Mouse (Mus musculus) lung, embryonic 14.5 days (tissue): Measurements from ENCODE around the gene Olfr522. TPM values are rescaled to one million over a fixed set of nuclear protein-coding genes. Genes with fewer than 3 reads are reported as not detected.

Source experiments
- ATAC-seq: fragments of 200-750 bp; cut with Nextera tagmentation; 2 replicates; pipeline ENCODE4 v1.8.0; 2017; ENCODE audit warnings: mild to moderate bottlenecking, moderate TSS enrichment, moderate library complexity; ENCODE audit not compliant: insufficient read depth
- DNase-seq: peaks from one replicate; pipeline ENCODE4 v3.0.0-alpha.2; 2015
- H3K27ac ChIP-seq: fragments of 300-500 bp; sonication (generic); 2 replicates; pipeline ENCODE4 v1.5.1; 2014; ENCODE audit warnings: low read depth, mild to moderate bottlenecking, moderate library complexity
- H3K27me3 ChIP-seq: fragments of 300-500 bp; sonication (generic); 2 replicates; pipeline ENCODE4 v1.6.1; 2014; ENCODE audit warnings: low read length, control low read depth; ENCODE audit not compliant: insufficient read depth
- H3K36me3 ChIP-seq: fragments of 300-500 bp; sonication (generic); 2 replicates; pipeline ENCODE4 v1.6.1; 2014; ENCODE audit warnings: control low read depth; ENCODE audit not compliant: insufficient read depth
- H3K4me1 ChIP-seq: fragments of 300-500 bp; sonication (generic); 2 replicates; pipeline ENCODE4 v1.6.1; 2014; ENCODE audit warnings: antibody characterized with exemption, control low read depth; ENCODE audit not compliant: insufficient read depth
- H3K4me2 ChIP-seq: fragments of 300-500 bp; sonication (generic); 2 replicates; pipeline ENCODE4 v1.6.1; 2014; ENCODE audit warnings: mild to moderate bottlenecking
- H3K4me3 ChIP-seq: fragments of 300-500 bp; sonication (generic); 2 replicates; pipeline ENCODE4 v1.5.1; 2014; ENCODE audit warnings: low read depth, low read length
- H3K9ac ChIP-seq: fragments of 300-500 bp; sonication (generic); 2 replicates; pipeline ENCODE4 v1.6.1; 2014
- H3K9me3 ChIP-seq: fragments of 300-500 bp; sonication (generic); 2 replicates; pipeline ENCODE4 v1.6.1; 2016; ENCODE audit warnings: low read depth, low read length, control low read depth
- CTCF ChIP-seq: IDR thresholded peaks from 2 replicates; pipeline ENCODE4 v1.5.1; 2016; ENCODE audit warnings: antibody characterized with exemption, low read depth
- WGBS: fragments of 180-500 bp; shearing (Covaris S2); extraction: QIAGEN DNeasy Blood & Tissue Kit; methylation state at CpG from one replicate; pipeline ENCODE4 v1.1.7; 2014; 5-methylcytosine and 5-hydroxymethylcytosine counted together
- polyA plus RNA-seq: library from polyadenylated mRNA; unstranded; fragments of >200 nt; fragmentation: Nextera tagmentation; extraction: Ambion mirVana; gene quantifications from 2 replicates; pipeline ENCODE4 v1.2.1, GENCODE M21; 2014

Gene Olfr522
- polyA plus RNA-seq, 1 experiment from 2014 or later: not detected

DNA sequence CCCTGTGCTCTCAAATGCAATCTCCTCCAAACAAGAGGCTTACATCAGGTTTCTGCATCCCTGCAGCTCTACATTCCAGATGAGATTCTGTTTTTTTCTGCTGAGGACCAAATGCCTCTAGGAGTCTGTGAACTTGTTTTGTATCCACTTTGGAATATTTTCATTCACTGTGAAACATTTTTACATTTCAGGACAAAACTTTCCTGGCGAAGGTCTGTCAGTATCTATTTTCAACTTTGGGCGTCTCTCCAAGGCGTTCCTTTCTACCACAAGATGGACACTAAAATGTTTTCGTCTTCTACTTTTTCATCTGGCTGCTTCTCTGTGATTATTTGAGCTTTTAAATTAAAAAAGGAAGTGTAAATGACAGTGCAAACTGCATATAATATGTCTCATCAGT is 29.5 kb upstream of the Olfr522 start:
- Histone ChIP-seq H3K27me3 (no peaks in the 10 kb centered on the region), H3K36me3 (no peaks in the 10 kb centered on the region), H3K4me2 (no peak overlapping the region), H3K4me1 (no peaks in the 10 kb centered on the region), H3K4me3 (no peak overlapping the region), H3K27ac (no peak overlapping the region), H3K9ac (no peak overlapping the region), H3K9me3 (no peaks in the 10 kb centered on the region)
- ATAC-seq (no peak), DNase-seq (no peak)
- WGBS: 74% methylated on average over 4 of the region's 4 CpGs
- no peak for TF ChIP-seq CTCF

DNA sequence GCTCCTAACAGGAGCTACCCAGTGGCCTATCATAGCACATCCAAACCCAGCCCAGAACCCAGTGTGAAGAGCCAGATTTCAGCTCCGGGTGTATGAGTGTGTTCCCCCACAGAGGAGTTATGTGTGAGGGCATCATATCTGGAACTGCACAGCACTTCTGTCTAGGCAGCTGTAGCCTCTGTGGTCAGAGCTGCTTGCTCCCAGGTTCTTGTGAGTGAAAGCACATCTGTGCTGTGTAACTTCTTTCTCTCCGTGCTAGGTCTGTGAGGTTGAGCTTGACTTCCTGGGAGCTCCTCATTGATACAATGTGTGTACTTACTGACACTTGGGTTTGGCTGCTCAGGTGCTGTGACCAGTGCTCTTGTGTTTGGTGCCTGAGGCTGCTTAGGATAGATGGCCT is 28.3 kb upstream of the Olfr522 start:
- no peaks in the 10 kb centered on the region for H3K4me1 ChIP-seq
- H3K4me2 ChIP-seq: no peak overlapping the region
- H3K4me3 ChIP-seq: no peak overlapping the region
- no peaks in the 10 kb centered on the region for H3K36me3 ChIP-seq
- no peak for TF ChIP-seq CTCF
- no peaks in the 10 kb centered on the region for H3K9me3 ChIP-seq
- DNase-seq: no peak
- H3K27me3 ChIP-seq: no peaks in the 10 kb centered on the region
- H3K9ac ChIP-seq: no peak overlapping the region
- H3K27ac ChIP-seq: no peak overlapping the region
- 79% methylated on average over 2 of the region's 2 CpGs for WGBS
- no peak for ATAC-seq

DNA sequence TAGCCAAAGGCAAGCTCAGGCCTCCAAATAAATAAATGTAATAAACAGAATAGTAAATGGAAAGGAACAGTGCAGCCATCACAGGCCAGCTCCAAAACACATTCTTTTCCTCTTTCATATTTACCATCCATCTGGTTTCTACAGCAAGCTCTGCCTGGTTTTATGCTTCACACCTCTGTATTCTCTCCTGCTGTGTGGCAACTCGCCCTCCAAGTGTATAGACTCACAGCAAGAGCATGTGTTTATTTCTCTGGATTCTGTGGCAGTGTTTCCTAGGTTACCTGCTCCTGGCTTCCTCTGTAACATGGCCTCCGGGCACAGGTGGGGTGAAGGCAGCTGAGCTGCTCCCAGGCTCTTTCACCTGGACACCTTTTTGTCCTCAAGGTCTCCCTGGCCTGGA is 27.9 kb upstream of the Olfr522 start:
- Histone ChIP-seq H3K9ac (no peak overlapping the region), H3K4me2 (no peak overlapping the region), H3K4me3 (no peak overlapping the region), H3K27ac (no peak overlapping the region), H3K36me3 (no peaks in the 10 kb centered on the region), H3K4me1 (no peaks in the 10 kb centered on the region), H3K9me3 (no peaks in the 10 kb centered on the region), H3K27me3 (no peaks in the 10 kb centered on the region)
- WGBS: 46% methylated on average over 2 of the region's 2 CpGs
- no peak for TF ChIP-seq CTCF
- ATAC-seq (no peak), DNase-seq (no peak)

DNA sequence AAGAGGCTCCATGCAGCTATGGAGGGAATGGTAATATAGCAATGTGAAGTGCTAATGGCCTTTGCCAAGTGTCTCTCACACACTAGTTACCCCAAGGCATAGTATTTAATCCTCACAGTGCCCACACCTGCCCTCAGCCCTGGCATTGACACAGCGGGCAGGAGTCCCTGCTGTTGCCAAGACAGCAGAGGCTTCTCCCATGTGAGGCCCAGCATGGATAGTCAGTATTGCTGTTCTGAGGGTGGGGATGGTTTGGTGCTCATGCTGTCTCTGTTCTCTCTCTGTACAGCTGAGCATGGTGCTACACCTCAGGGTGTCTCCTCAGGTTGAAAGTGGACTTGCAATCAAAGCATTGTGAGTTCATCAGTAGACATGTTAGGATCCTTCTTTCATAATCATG is 25.9 kb upstream of the Olfr522 start:
- no peak overlapping the region for H3K27ac ChIP-seq
- DNase-seq: no peak
- no peak overlapping the region for H3K4me3 ChIP-seq
- H3K36me3 ChIP-seq: no peaks in the 10 kb centered on the region
- H3K9ac ChIP-seq: no peak overlapping the region
- H3K9me3 ChIP-seq: no peaks in the 10 kb centered on the region
- H3K4me1 ChIP-seq: no peaks in the 10 kb centered on the region
- no peak for ATAC-seq
- no peak for TF ChIP-seq CTCF
- WGBS: 82% methylated on average over 1 of the region's 1 CpGs
- H3K27me3 ChIP-seq: no peaks in the 10 kb centered on the region
- H3K4me2 ChIP-seq: no peak overlapping the region

DNA sequence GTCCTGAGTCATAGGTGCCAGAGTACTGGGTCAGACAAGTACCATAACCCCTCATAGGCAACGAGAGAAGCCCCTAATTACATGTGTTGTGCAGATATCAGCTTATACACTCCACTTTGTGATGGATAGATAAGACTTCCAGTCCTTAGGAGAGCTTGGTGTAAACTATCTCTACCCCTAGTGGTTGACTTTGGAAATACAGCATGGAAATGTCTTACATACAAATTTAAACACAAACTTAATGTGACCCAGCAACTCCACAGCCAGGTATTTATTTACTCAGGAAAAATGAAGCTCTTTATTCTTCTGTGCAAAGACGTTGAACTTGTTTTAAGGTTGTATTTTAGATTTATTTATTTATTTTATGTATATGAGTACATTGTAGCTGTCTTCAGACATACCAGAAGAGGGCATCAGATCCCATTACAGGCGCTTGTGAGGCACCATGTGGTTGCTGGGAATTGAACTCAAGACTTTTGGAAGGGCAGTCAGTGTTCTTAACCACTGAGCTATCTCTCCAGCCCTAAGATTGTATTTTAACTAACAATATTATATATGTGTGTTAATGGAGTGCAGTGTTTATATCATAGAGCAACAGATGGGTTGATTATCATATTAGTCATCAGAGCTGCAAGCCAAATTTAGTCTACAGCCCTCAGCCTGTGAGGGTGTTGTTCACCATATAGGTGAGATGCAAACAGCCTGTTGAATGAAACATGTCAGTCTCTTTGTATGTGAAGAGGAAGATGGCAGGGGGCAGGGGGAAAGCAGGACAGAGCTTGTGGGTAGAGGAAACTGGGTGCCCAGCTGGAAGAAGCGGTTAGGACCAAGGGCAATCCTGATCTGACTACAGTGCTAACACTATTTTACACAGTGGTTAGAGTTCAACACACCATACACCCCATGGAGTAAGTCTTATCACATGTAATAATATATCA is 24.1 kb upstream of the Olfr522 start:
- H3K36me3 ChIP-seq: no peaks in the 10 kb centered on the region
- no peak overlapping the region for H3K4me2 ChIP-seq
- peak; percentile 58 for TF ChIP-seq CTCF
- no peaks in the 10 kb centered on the region for H3K9me3 ChIP-seq
- ATAC-seq (no peak), DNase-seq (peak; percentile 71)
- no peak overlapping the region for H3K4me3 ChIP-seq
- no peaks in the 10 kb centered on the region for H3K27me3 ChIP-seq
- H3K9ac ChIP-seq: no peak overlapping the region
- H3K4me1 ChIP-seq: no peaks in the 10 kb centered on the region
- H3K27ac ChIP-seq: no peak overlapping the region
- 54% methylated on average over 4 of the region's 4 CpGs for WGBS

DNA sequence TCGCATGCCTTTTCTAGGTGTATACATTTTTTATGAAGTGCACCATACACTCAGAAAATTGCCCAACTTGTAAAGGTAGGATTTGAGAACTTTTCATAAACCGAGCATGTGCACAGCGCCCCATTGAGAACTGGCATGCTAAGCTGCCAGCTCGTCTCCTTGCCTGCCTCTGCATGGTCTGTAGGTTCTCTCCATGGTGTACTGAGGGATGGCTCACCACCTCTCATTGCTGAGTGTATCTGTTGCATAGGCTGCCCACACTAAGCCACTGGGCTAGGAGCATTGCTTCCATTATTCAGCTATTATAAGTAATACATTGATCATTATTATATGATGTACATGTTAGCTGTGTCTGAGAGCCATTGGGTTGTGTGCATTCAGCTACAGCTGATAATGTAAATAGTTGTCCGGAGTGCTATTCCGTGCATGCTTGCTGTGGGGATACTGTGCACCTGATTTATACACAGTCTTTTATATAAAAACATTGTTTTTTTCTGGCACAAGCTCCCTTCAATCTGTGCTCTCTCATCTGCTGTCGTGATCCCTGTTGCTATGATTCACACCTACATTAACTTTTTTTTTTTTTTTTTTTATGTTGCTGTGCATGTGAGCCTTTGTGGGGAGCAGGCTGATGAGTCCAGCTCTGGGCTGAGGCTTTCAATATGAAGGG is 23.3 kb upstream of the Olfr522 start:
- DNase-seq: no peak
- no peak for TF ChIP-seq CTCF
- H3K9me3 ChIP-seq: no peaks in the 10 kb centered on the region
- no peaks in the 10 kb centered on the region for H3K4me1 ChIP-seq
- ATAC-seq: no peak
- WGBS: 81% methylated on average over 7 of the region's 7 CpGs
- no peak overlapping the region for H3K4me3 ChIP-seq
- no peak overlapping the region for H3K4me2 ChIP-seq
- no peaks in the 10 kb centered on the region for H3K36me3 ChIP-seq
- no peak overlapping the region for H3K27ac ChIP-seq
- no peaks in the 10 kb centered on the region for H3K27me3 ChIP-seq
- no peak overlapping the region for H3K9ac ChIP-seq
